Mouse (Mus musculus): ENCODE measurements at regions not wholly inside any gene's neighbourhood (a gene's known extent, or its start where the extent isn't known, plus 50 kb on each side); places are given as distances from the start of the nearest gene placed in this dataset.
"Not testable (repeated sequence)": the region's sequence is repeated elsewhere in the genome, so short reads cannot be mapped to it uniquely, and the experiment has no call there.

GRCm38 (mm10) chr1:5220668-5221408 is 413.1 kb downstream of the Gm37988 start:
- Histone ChIP-seq H3K27me3 (replicated peaks) (no peaks in the 10 kb centered on the region), H3K36me3 (replicated peaks) (no peaks in the 10 kb centered on the region), H3K9me3 (no peaks in the 10 kb centered on the region), H3K9ac (no peak overlapping the region), H3K4me2 (no peak overlapping the region), H3K4me3 (no peak overlapping the region), H3K27ac (no peak overlapping the region), H3K4me1 (no peaks in the 10 kb centered on the region)
- no peak; the same call in 1 of the 2 replicates for ATAC-seq (replicated peaks)
- 53% methylated on average over 3 of the region's 3 CpGs for WGBS

GRCm38 (mm10) chr1:5227866-5228265 is 420.2 kb downstream of the Gm37988 start:
- Histone ChIP-seq H3K27me3 (replicated peaks) (no peaks in the 10 kb centered on the region), H3K36me3 (replicated peaks) (no peaks in the 10 kb centered on the region), H3K4me1 (no peaks in the 10 kb centered on the region), H3K27ac (no peak overlapping the region), H3K9ac (no peak overlapping the region), H3K4me2 (no peak overlapping the region), H3K4me3 (no peak overlapping the region), H3K9me3 (no peaks in the 10 kb centered on the region)
- no peak for ATAC-seq (replicated peaks)
- 16% methylated on average over 6 of the region's 6 CpGs for WGBS

- WGBS = 91% methylated on average over 5 of the region's 5 CpGs
Observed at GRCm38 (mm10) chr1:5231218-5231617, 423.5 kb downstream of the Gm37988 start.

GRCm38 (mm10) chr1:5231961-5232846 is 424.5 kb downstream of the Gm37988 start:
- H3K9me3 ChIP-seq = no peaks in the 10 kb centered on the region
- peak; percentile 41 for ATAC-seq (replicated peaks)
- H3K9ac ChIP-seq = no peak overlapping the region
- H3K4me3 ChIP-seq = no peak overlapping the region
- 19% methylated on average over 4 of the region's 4 CpGs for WGBS
- H3K27me3 ChIP-seq (replicated peaks) = no peaks in the 10 kb centered on the region
- H3K27ac ChIP-seq = no peak overlapping the region
- H3K36me3 ChIP-seq (replicated peaks) = no peaks in the 10 kb centered on the region
- no peaks in the 10 kb centered on the region for H3K4me1 ChIP-seq
- H3K4me2 ChIP-seq = no peak overlapping the region

More at GRCm38 (mm10) chr1:5231218-5231617, 423.5 kb downstream of the Gm37988 start:
- H3K27ac ChIP-seq = no peak overlapping the region
- no peak for ATAC-seq (replicated peaks)
- no peaks in the 10 kb centered on the region for H3K4me1 ChIP-seq
- no peak overlapping the region for H3K4me2 ChIP-seq
- H3K27me3 ChIP-seq (replicated peaks) = no peaks in the 10 kb centered on the region
- H3K9me3 ChIP-seq = no peaks in the 10 kb centered on the region
- no peaks in the 10 kb centered on the region for H3K36me3 ChIP-seq (replicated peaks)
- H3K9ac ChIP-seq = no peak overlapping the region
- no peak overlapping the region for H3K4me3 ChIP-seq

- ATAC-seq (replicated peaks) = peak; percentile 91
- WGBS = 0% methylated on average over 1 of the region's 1 CpGs
- peak overlapping the region; percentile 19; the same call in 1 of the 2 replicates for H3K27ac ChIP-seq
- no peak overlapping the region for H3K4me3 ChIP-seq
- no peak overlapping the region for H3K9ac ChIP-seq
- no peaks in the 10 kb centered on the region for H3K36me3 ChIP-seq (replicated peaks)
- H3K4me1 ChIP-seq = no peaks in the 10 kb centered on the region
- H3K9me3 ChIP-seq = no peaks in the 10 kb centered on the region
- H3K4me2 ChIP-seq = no peak overlapping the region
- H3K27me3 ChIP-seq (replicated peaks) = no peaks in the 10 kb centered on the region
Observed at GRCm38 (mm10) chr1:5232847-5233245, 425.2 kb downstream of the Gm37988 start.

- H3K4me2 ChIP-seq = no peak overlapping the region
- no peak overlapping the region for H3K4me3 ChIP-seq
- H3K36me3 ChIP-seq (replicated peaks) = no peaks in the 10 kb centered on the region
- H3K27me3 ChIP-seq (replicated peaks) = no peaks in the 10 kb centered on the region
- H3K27ac ChIP-seq = no peak overlapping the region
- no peak overlapping the region for H3K9ac ChIP-seq
- no peak for ATAC-seq (replicated peaks)
- 95% methylated on average over 3 of the region's 3 CpGs for WGBS
- no peaks in the 10 kb centered on the region for H3K9me3 ChIP-seq
- H3K4me1 ChIP-seq = no peaks in the 10 kb centered on the region
Observed at GRCm38 (mm10) chr1:5243186-5243585, 435.5 kb downstream of the Gm37988 start.

- not testable (repeated sequence) for H3K4me2 ChIP-seq; H3K9ac ChIP-seq; H3K4me3 ChIP-seq; H3K36me3 ChIP-seq (replicated peaks); ATAC-seq (replicated peaks); H3K4me1 ChIP-seq; H3K9me3 ChIP-seq; H3K27ac ChIP-seq; H3K27me3 ChIP-seq (replicated peaks)
- whole genome bisulfite sequencing = 56% methylated on average over 6 of the region's 6 CpGs
Observed at GRCm38 (mm10) chr1:5260874-5261273, 453.2 kb downstream of the Gm37988 start.

- not testable (repeated sequence) for H3K4me2 ChIP-seq
- 45% methylated on average over 2 of the region's 2 CpGs for WGBS
Observed at GRCm38 (mm10) chr1:5261297-5261696, 453.6 kb downstream of the Gm37988 start.

GRCm38 (mm10) chr1:5273938-5274337 is 466.2 kb downstream of the Gm37988 start:
- H3K27ac ChIP-seq = no peak overlapping the region
- H3K4me3 ChIP-seq = no peak overlapping the region
- no peak; the same call in 1 of the 2 replicates for ATAC-seq (replicated peaks)
- no peak overlapping the region for H3K9ac ChIP-seq
- H3K27me3 ChIP-seq (replicated peaks) = no peaks in the 10 kb centered on the region
- H3K4me1 ChIP-seq = no peaks in the 10 kb centered on the region
- H3K36me3 ChIP-seq (replicated peaks) = no peaks in the 10 kb centered on the region
- H3K4me2 ChIP-seq = no peak overlapping the region
- no peaks in the 10 kb centered on the region for H3K9me3 ChIP-seq

More at GRCm38 (mm10) chr1:5261297-5261696, 453.6 kb downstream of the Gm37988 start:
- H3K36me3 ChIP-seq (replicated peaks); H3K9ac ChIP-seq; H3K9me3 ChIP-seq; H3K4me1 ChIP-seq; H3K27me3 ChIP-seq (replicated peaks); H3K27ac ChIP-seq; H3K4me3 ChIP-seq; ATAC-seq (replicated peaks): not testable (repeated sequence)

GRCm38 (mm10) chr1:5294570-5294969 is 486.9 kb downstream of the Gm37988 start:
- H3K4me3 ChIP-seq = no peak overlapping the region
- H3K4me1 ChIP-seq = no peaks in the 10 kb centered on the region
- no peaks in the 10 kb centered on the region for H3K36me3 ChIP-seq (replicated peaks)
- ATAC-seq (replicated peaks) = no peak
- no peak overlapping the region for H3K27ac ChIP-seq
- no peaks in the 10 kb centered on the region for H3K9me3 ChIP-seq
- H3K4me2 ChIP-seq = no peak overlapping the region
- no peak overlapping the region for H3K9ac ChIP-seq
- no peaks in the 10 kb centered on the region for H3K27me3 ChIP-seq (replicated peaks)

GRCm38 (mm10) chr1:5297627-5298026 is 489.9 kb downstream of the Gm37988 start:
- Histone ChIP-seq H3K27me3 (replicated peaks) (no peaks in the 10 kb centered on the region), H3K9me3 (no peaks in the 10 kb centered on the region), H3K4me1 (no peaks in the 10 kb centered on the region), H3K36me3 (replicated peaks) (no peaks in the 10 kb centered on the region), H3K4me3 (no peak overlapping the region), H3K27ac (no peak overlapping the region), H3K9ac (no peak overlapping the region), H3K4me2 (no peak overlapping the region)
- ATAC-seq (replicated peaks) = no peak
- 94% methylated on average over 1 of the region's 1 CpGs for WGBS

- H3K9ac ChIP-seq = no peak overlapping the region
- H3K36me3 ChIP-seq (replicated peaks) = no peaks in the 10 kb centered on the region
- ATAC-seq (replicated peaks) = no peak
- no peaks in the 10 kb centered on the region for H3K4me1 ChIP-seq
- H3K4me2 ChIP-seq = no peak overlapping the region
- H3K4me3 ChIP-seq = no peak overlapping the region
- 87% methylated on average over 3 of the region's 3 CpGs for WGBS
- H3K27ac ChIP-seq = no peak overlapping the region
- H3K9me3 ChIP-seq = no peaks in the 10 kb centered on the region
- no peaks in the 10 kb centered on the region for H3K27me3 ChIP-seq (replicated peaks)
Observed at GRCm38 (mm10) chr1:5311656-5312055, 504.0 kb downstream of the Gm37988 start.

Measured in midbrain, embryonic 15.5 days (tissue).